In genomic region chr8:45872077-45872476, GRCm38 (mm10) we compare ENCODE assay signal across 11 mouse cellular contexts. TPM values are rescaled to one million over a fixed set of nuclear protein-coding genes. Genes with fewer than 3 reads are reported as not detected.
DNase-seq lines count a peak whose midpoint lies in the region; ATAC-seq and TF ChIP-seq lines count a peak whose summit lies in the region.
"Had no signal": no experiment of that assay in that cellular context is flagged by ENCODE, and none has a peak within 500 bp of the region (broad histone marks: within the 10 kb centered on the region; RNA-seq: fewer than 3 reads in every experiment).

No protein-coding gene starts in this region.

- no peaks in the 10 kb centered on the region for H3K9me3 ChIP-seq in kidney, embryonic 16.5 days (ENCODE audit: low read length)
- no peaks in the 10 kb centered on the region for H3K9me3 ChIP-seq in limb, embryonic 14.5 days (ENCODE audit: control insufficient read depth, low read length)
- H3K9me3 ChIP-seq: hindbrain, embryonic 10.5 days had no signal

- 0 out of 2 replicates have a peak overlapping the region, but pooled peaks have one; percentile 3 for H3K4me2 ChIP-seq in kidney, embryonic 16.5 days (replicated peaks; ENCODE audit: low read depth, low read length)
- no peak overlapping the region for H3K4me2 ChIP-seq in limb, embryonic 14.5 days (replicated peaks; ENCODE audit: low read depth, low read length, severe bottlenecking)

- H3K4me3 ChIP-seq in kidney, embryonic 16.5 days (ENCODE audit: low read length), result no peak overlapping the region
- H3K4me3 ChIP-seq in limb, embryonic 14.5 days (replicated peaks; ENCODE audit: low read length), result no peak overlapping the region
- H3K4me3 ChIP-seq: hindbrain, embryonic 10.5 days had no signal

- H3K4me1 ChIP-seq in kidney, embryonic 16.5 days (ENCODE audit: insufficient read depth, low read length), result peaks cover 21% of the 10 kb centered on the region; the same call in 1 of the 2 replicates
- peaks cover 12% of the 10 kb centered on the region for H3K4me1 ChIP-seq in limb, embryonic 14.5 days (ENCODE audit: control insufficient read depth, insufficient read depth, low read length)

- ATAC-seq in kidney, embryonic 16.5 days (ENCODE audit: low FRiP score, low TSS enrichment), result peak; percentile 82
- ATAC-seq in limb, embryonic 14.5 days (ENCODE audit: low FRiP score, low read depth), result peak; percentile 54; the same call in 1 of the 2 replicates

- H3K27me3 ChIP-seq in kidney, embryonic 16.5 days (ENCODE audit: insufficient read depth, low read length), result no peaks in the 10 kb centered on the region
- no peaks in the 10 kb centered on the region for H3K27me3 ChIP-seq in limb, embryonic 14.5 days (ENCODE audit: control insufficient read depth, insufficient read depth, low read length)

- no peak overlapping the region for H3K9ac ChIP-seq in kidney, embryonic 16.5 days (replicated peaks; ENCODE audit: low read length)
- H3K9ac ChIP-seq in limb, embryonic 14.5 days (ENCODE audit: low read depth, low read length, severe bottlenecking), result no peak overlapping the region

- 26% methylated on average over 7 of the region's 7 CpGs for WGBS in kidney, embryonic 16.5 days
- 38% methylated on average over 7 of the region's 7 CpGs for WGBS in limb, embryonic 14.5 days

- TF ChIP-seq POLR2A in limb, embryonic 14.5 days (IDR thresholded peaks at IDR 0.05; ENCODE audit: borderline replicate concordance, extremely low read depth, insufficient read depth, insufficient read length), result no peak

- no peak for DNase-seq in kidney, postnatal 36 days
- DNase-seq in fibroblast of lung, adult 2 months (ENCODE audit: low read depth), result peak; percentile 39
- peak; percentile 71 for DNase-seq in heart, adult 8-10 months (ENCODE audit: low spot score)
- DNase-seq in limb, embryonic 14.5 days (ENCODE audit: low spot score), result peak; percentile 44
- DNase-seq in T-cell, adult 2 months (ENCODE audit: low spot score), result no peak
- DNase-seq in retina, postnatal 1 day, result no peak
- DNase-seq in thymus, postnatal 0 days (ENCODE audit: low spot score), result no peak

- no peaks in the 10 kb centered on the region for H3K36me3 ChIP-seq in kidney, embryonic 16.5 days (ENCODE audit: insufficient read depth, low read length)
- H3K36me3 ChIP-seq in limb, embryonic 14.5 days (ENCODE audit: control insufficient read depth, insufficient read depth, low read length), result no peaks in the 10 kb centered on the region
- H3K36me3 ChIP-seq: hindbrain, embryonic 10.5 days had no signal

- peak overlapping the region; percentile 73 for H3K27ac ChIP-seq in kidney, embryonic 16.5 days (ENCODE audit: low read length)
- H3K27ac ChIP-seq in limb, embryonic 14.5 days (replicated peaks; ENCODE audit: low read depth, low read length), result no peak overlapping the region
- H3K27ac ChIP-seq: hindbrain, embryonic 10.5 days had no signal

RNA-seq across cellular contexts. Expression of gene Pdlim3, which starts 13.2 kb away (rescaled TPM):
- polyA plus RNA-seq in kidney, embryonic 16.5 days (2015; fragmentation: Nextera tagmentation; extraction: Ambion mirVana), result 15.1 and 31.1 TPM in 2 replicates
- 10 to 100 TPM; 23.9 to 33.3 (median 28.1) TPM for total RNA-seq in heart, adult 8-10 months (2022)
- 73.8 and 74.1 TPM in 2 replicates for polyA plus RNA-seq in limb, embryonic 14.5 days (2012; rRNA removed)
- polyA plus RNA-seq in limb, embryonic 14.5 days (2014; fragmentation: Nextera tagmentation; extraction: Ambion mirVana), result 75.3 and 81.6 TPM in 2 replicates
- 3.9 and 4.6 TPM in 2 replicates for polyA plus RNA-seq in thymus, postnatal 0 days (2015; fragmentation: Nextera tagmentation; extraction: Ambion mirVana)
- total RNA-seq: common myeloid progenitor, adult 5-6 weeks; megakaryocyte progenitor cell, adult 5-6 weeks had no signal

Comparison
In these comparisons a context has a peak if more than half of its experiments do, and no peak if none do; other contexts are left out.
1. DNase-seq: peak in fibroblast of lung, adult 2 months (single experiment), heart, adult 8-10 months (single experiment) and limb, embryonic 14.5 days (single experiment); none in kidney, postnatal 36 days (0 of 2), T-cell, adult 2 months (single experiment), retina, postnatal 1 day (single experiment) and thymus, postnatal 0 days (single experiment).